Comparison of ENCODE assay signal across 9 mouse cellular contexts in the genomic region with DNA sequence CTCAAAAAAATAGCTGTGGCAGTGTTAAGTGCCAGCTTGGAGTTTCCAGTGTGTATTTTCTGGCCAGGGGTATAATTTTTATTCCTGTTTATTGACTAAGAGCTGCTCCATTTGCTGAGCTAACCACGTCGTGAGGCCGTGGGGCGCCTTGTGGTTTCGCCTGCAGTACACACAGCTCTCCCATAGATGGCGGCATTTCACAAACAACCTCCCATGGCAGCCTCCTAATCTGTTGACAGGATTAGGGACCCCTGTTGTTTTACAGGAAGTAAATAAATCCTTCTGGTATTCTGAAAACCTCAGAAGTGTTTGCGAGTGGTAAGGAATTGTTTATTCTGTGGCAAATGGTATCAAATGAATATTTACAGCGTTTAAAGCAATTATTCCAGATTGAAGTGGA.
DNase-seq lines count a peak whose midpoint lies in the region; ATAC-seq and TF ChIP-seq lines count a peak whose summit lies in the region.
"Had no signal": no experiment of that assay in that cellular context is flagged by ENCODE, and none has a peak within 500 bp of the region (broad histone marks: within the 10 kb centered on the region; RNA-seq: fewer than 3 reads in every experiment).

No protein-coding gene starts in this region.

- H3K27ac ChIP-seq in spleen, adult 2 months (ENCODE audit: insufficient read depth, low read length): no peak overlapping the region
- H3K27ac ChIP-seq in cerebellum, adult 2 months (ENCODE audit: insufficient read depth, low read length): no peak overlapping the region
- peak overlapping the region; percentile 97 for H3K27ac ChIP-seq in liver, adult 2 months (replicated peaks; ENCODE audit: insufficient read depth, low read depth, low read length)
- no peak overlapping the region for H3K27ac ChIP-seq in neural tube, embryonic 12.5 days

- H3K9ac ChIP-seq in liver, adult 2 months (ENCODE audit: low read depth, low read length): peak overlapping the region; percentile 83
- no peak overlapping the region for H3K9ac ChIP-seq in neural tube, embryonic 12.5 days

- H3K9me3 ChIP-seq in neural tube, embryonic 12.5 days: no peaks in the 10 kb centered on the region

- no peak for DNase-seq in spleen, adult 2 months (ENCODE audit: low read depth in 1 of 2, low spot score in 2 of 2)
- no peak for DNase-seq in spleen, postnatal 36 days (ENCODE audit: low spot score in 2 of 2)
- DNase-seq in cerebellum, adult 2 months: peak; percentile 56 to 73
- DNase-seq in kidney, adult 8-10 months: peak; percentile 18 to 60
- peak; percentile 78 for DNase-seq in liver, adult 2 months (ENCODE audit: extremely low read depth, low read depth, low spot score)
- peak; percentile 58 for DNase-seq in thymus, postnatal 4 days

- no peak overlapping the region for H3K4me3 ChIP-seq in spleen, adult 2 months (ENCODE audit: extremely low read depth, insufficient read depth, insufficient read length)
- H3K4me3 ChIP-seq in cerebellum, adult 2 months (replicated peaks; ENCODE audit: insufficient read depth, low read depth, low read length): no peak overlapping the region
- H3K4me3 ChIP-seq in liver, adult 2 months (ENCODE audit: insufficient read depth, low read depth, low read length): peak overlapping the region; percentile 61
- H3K4me3 ChIP-seq in neural tube, embryonic 12.5 days: no peak overlapping the region
- H3K4me3 ChIP-seq: erythroblast, embryonic 14.5 days had no signal

- peak; percentile 81 for ATAC-seq in frontal cortex, adult (ENCODE audit: low TSS enrichment)
- peak; percentile 25; the same call in 1 of the 2 replicates for ATAC-seq in neural tube, embryonic 12.5 days (ENCODE audit: low FRiP score, low read depth)

- TF ChIP-seq CTCF in spleen, adult 2 months (IDR thresholded peaks at IDR 0.05; ENCODE audit: extremely low read depth, insufficient read depth, insufficient read length, insufficient replicate concordance): peak; percentile 46; the same call in 1 of the 2 replicates
- peak; percentile 90 for TF ChIP-seq CTCF in cerebellum, adult 2 months (IDR thresholded peaks at IDR 0.05; ENCODE audit: borderline replicate concordance, insufficient read depth, low read depth, low read length)
- TF ChIP-seq CTCF in liver, adult 2 months (IDR thresholded peaks at IDR 0.05; ENCODE audit: low read depth, low read length): peak; percentile 91

- H3K4me1 ChIP-seq in spleen, adult 2 months (ENCODE audit: control insufficient read depth, insufficient read depth, insufficient read length): no peaks in the 10 kb centered on the region
- H3K4me1 ChIP-seq in cerebellum, adult 2 months (ENCODE audit: control insufficient read depth, insufficient read depth, low read length): no peaks in the 10 kb centered on the region
- H3K4me1 ChIP-seq in liver, adult 2 months (ENCODE audit: control insufficient read depth, insufficient read depth, low read length): peaks cover 17% of the 10 kb centered on the region
- H3K4me1 ChIP-seq in neural tube, embryonic 12.5 days: no peaks in the 10 kb centered on the region

- H3K79me2 ChIP-seq in liver, adult 2 months (ENCODE audit: control insufficient read depth, insufficient read depth, low read length): no peaks in the 10 kb centered on the region; the same call in 1 of the 2 replicates

- WGBS in spleen, adult 2 months: 10% methylated on average over 8 of the region's 8 CpGs
- 7% methylated on average over 8 of the region's 8 CpGs for whole genome bisulfite sequencing in cerebellum, adult 2 months
- WGBS in liver, adult 2 months: 3% methylated on average over 8 of the region's 8 CpGs
- 22% methylated on average over 8 of the region's 8 CpGs for WGBS in neural tube, embryonic 12.5 days

- H3K27me3 ChIP-seq in spleen, adult 2 months (ENCODE audit: control insufficient read depth, insufficient read depth, low read length): no peaks in the 10 kb centered on the region
- H3K27me3 ChIP-seq in cerebellum, adult 2 months (ENCODE audit: control insufficient read depth, insufficient read depth, low read length): no peaks in the 10 kb centered on the region
- H3K27me3 ChIP-seq in liver, adult 2 months (ENCODE audit: control insufficient read depth, insufficient read depth, low read length): no peaks in the 10 kb centered on the region
- no peaks in the 10 kb centered on the region for H3K27me3 ChIP-seq in neural tube, embryonic 12.5 days (replicated peaks)

- TF ChIP-seq POLR2A in spleen, adult 2 months (IDR thresholded peaks at IDR 0.05; ENCODE audit: low read depth, low read length): no peak
- no peak for TF ChIP-seq POLR2A in cerebellum, adult 2 months (IDR thresholded peaks at IDR 0.05; ENCODE audit: borderline replicate concordance, insufficient read depth, low read length)
- no peak for TF ChIP-seq POLR2A in liver, adult 2 months (IDR thresholded peaks at IDR 0.05; ENCODE audit: extremely low read depth, insufficient read depth, low read length)

- H3K4me2 ChIP-seq in neural tube, embryonic 12.5 days (replicated peaks): no peak overlapping the region

- H3K36me3 ChIP-seq in spleen, adult 2 months (ENCODE audit: control insufficient read depth, insufficient read depth, low read length): no peaks in the 10 kb centered on the region
- peaks cover 2% of the 10 kb centered on the region; the same call in 1 of the 2 replicates for H3K36me3 ChIP-seq in liver, adult 2 months (ENCODE audit: control insufficient read depth, insufficient read depth, low read length)
- no peaks in the 10 kb centered on the region for H3K36me3 ChIP-seq in neural tube, embryonic 12.5 days

Comparison
In these comparisons a context has a peak if more than half of its experiments do, and no peak if none do; other contexts are left out.
1. DNase-seq: peak in cerebellum, adult 2 months (2 of 2), kidney, adult 8-10 months (2 of 2), liver, adult 2 months (single experiment) and thymus, postnatal 4 days (single experiment); none in spleen, adult 2 months (0 of 2) and spleen, postnatal 36 days (0 of 2).
2. Peak in every context shown above with its lines, with median percentiles within 50 percentile points of each other: CTCF ChIP-seq.